ENCODE assay signal across 15 mouse cellular contexts in genomic region chr9:9188167-9188566, GRCm38 (mm10).
"Had no signal": no experiment of that assay in that cellular context is flagged by ENCODE, and none has a peak within 500 bp of the region (broad histone marks: within the 10 kb centered on the region; RNA-seq: fewer than 3 reads in every experiment).

No protein-coding gene starts in this region.

- H3K36me3 ChIP-seq: limb, embryonic 12.5 days; neural tube, embryonic 15.5 days had no signal

- H3K27ac ChIP-seq: kidney, postnatal 0 days; limb, embryonic 12.5 days; liver, embryonic 14.5 days; neural tube, embryonic 15.5 days had no signal

- ATAC-seq: lung, postnatal 0 days had no signal

- DNase-seq: kidney, adult 8-10 months; kidney, postnatal 36 days; layer of hippocampus, adult 9-11 months; layer of hippocampus, postnatal 36 days; liver; lung, adult 2 months; lung, postnatal 36 days; midbrain, embryonic 14.5 days; thymus, postnatal 36 days had no signal

- H3K9me3 ChIP-seq: limb, embryonic 12.5 days; neural tube, embryonic 15.5 days had no signal

- H3K4me3 ChIP-seq: limb, embryonic 12.5 days; myocyte; neural tube, embryonic 15.5 days had no signal

- H3K4me1 ChIP-seq: neural tube, embryonic 15.5 days had no signal

- H3K9ac ChIP-seq: limb, embryonic 12.5 days; liver, embryonic 14.5 days; neural tube, embryonic 15.5 days had no signal

- H3K27me3 ChIP-seq: limb, embryonic 12.5 days; neural tube, embryonic 15.5 days had no signal

- H3K4me2 ChIP-seq: limb, embryonic 12.5 days; neural tube, embryonic 15.5 days had no signal
